Mouse (Mus musculus) limb, embryonic 14.5 days (tissue): ENCODE results near the gene Pno1. TPM values are rescaled to one million over a fixed set of nuclear protein-coding genes. Genes with fewer than 3 reads are reported as not detected.

Source experiments
- ATAC-seq: fragments of 200-750 bp; cut with Nextera tagmentation; 2 replicates; pipeline ENCODE4 v1.8.0; 2017; ENCODE audit warnings: low read depth, moderate number of reproducible peaks, moderate TSS enrichment; ENCODE audit not compliant: low FRiP score
- DNase-seq: peaks from one replicate; pipeline ENCODE4 v3.0.0-alpha.2; 2015; ENCODE audit warnings: low spot score
- H3K27ac ChIP-seq: fragments of 300-500 bp; sonication (generic); replicated peaks from 2 replicates; pipeline ENCODE4 v1.5.1; 2014; ENCODE audit warnings: low read depth, mild to moderate bottlenecking, low read length, moderate library complexity, mixed read lengths
- H3K27me3 ChIP-seq: fragments of 300-500 bp; sonication (generic); 2 replicates; pipeline ENCODE4 v1.6.1; 2014; ENCODE audit warnings: low read length, mixed read lengths; ENCODE audit not compliant: control insufficient read depth, insufficient read depth
- H3K36me3 ChIP-seq: fragments of 300-500 bp; sonication (generic); 2 replicates; pipeline ENCODE4 v1.6.1; 2014; ENCODE audit warnings: mild to moderate bottlenecking, low read length, moderate library complexity, mixed read lengths; ENCODE audit not compliant: control insufficient read depth, insufficient read depth
- H3K4me1 ChIP-seq: fragments of 300-500 bp; sonication (generic); 2 replicates; pipeline ENCODE4 v1.6.1; 2014; ENCODE audit warnings: antibody characterized with exemption, low read length, mixed read lengths; ENCODE audit not compliant: control insufficient read depth, insufficient read depth
- H3K4me2 ChIP-seq: fragments of 300-500 bp; sonication (generic); replicated peaks from 2 replicates; pipeline ENCODE4 v1.6.1; 2014; ENCODE audit warnings: low read depth, mild to moderate bottlenecking, low read length, moderate library complexity; ENCODE audit not compliant: severe bottlenecking
- H3K4me3 ChIP-seq: fragments of 300-500 bp; sonication (generic); replicated peaks from 2 replicates; pipeline ENCODE4 v1.5.1; 2014; ENCODE audit warnings: low read length
- H3K9ac ChIP-seq: fragments of 300-500 bp; sonication (generic); 2 replicates; pipeline ENCODE4 v1.6.1; 2014; ENCODE audit warnings: mild to moderate bottlenecking, low read depth, low read length, moderate library complexity; ENCODE audit not compliant: severe bottlenecking
- H3K9me3 ChIP-seq: fragments of 300-500 bp; sonication (generic); 2 replicates; pipeline ENCODE4 v1.6.1; 2016; ENCODE audit warnings: low read length; ENCODE audit not compliant: control insufficient read depth
- POLR2A ChIP-seq: fragments of 200-500 bp; IDR thresholded peaks from 2 replicates; pipeline ENCODE4 v1.8.0; 2012; ENCODE audit warnings: inconsistent platforms, mild to moderate bottlenecking, moderate library complexity, borderline replicate concordance; ENCODE audit not compliant: insufficient read depth, insufficient read length; ENCODE audit errors: extremely low read depth
- WGBS: fragments of 180-500 bp; shearing (Covaris S2); extraction: QIAGEN DNeasy Blood & Tissue Kit; methylation state at CpG from one replicate; pipeline ENCODE4 v1.1.7; 2014; 5-methylcytosine and 5-hydroxymethylcytosine counted together
- polyA plus RNA-seq, 2 experiments: library from polyadenylated mRNA; depleted of rRNA in 1 of 2; stranded (reverse) in 1 of 2; unstranded in 1 of 2; fragments of >200 nt; fragmentation: Nextera tagmentation in 1 of 2; extraction: Ambion mirVana in 1 of 2; gene quantifications; 2 replicates each; pipeline versions ENCODE4 v1.2.1 to v1.2.3; 2012 to 2014

Gene Pno1
- polyA plus RNA-seq, 2 experiments: 20.0 to 75.6 TPM

DNA sequence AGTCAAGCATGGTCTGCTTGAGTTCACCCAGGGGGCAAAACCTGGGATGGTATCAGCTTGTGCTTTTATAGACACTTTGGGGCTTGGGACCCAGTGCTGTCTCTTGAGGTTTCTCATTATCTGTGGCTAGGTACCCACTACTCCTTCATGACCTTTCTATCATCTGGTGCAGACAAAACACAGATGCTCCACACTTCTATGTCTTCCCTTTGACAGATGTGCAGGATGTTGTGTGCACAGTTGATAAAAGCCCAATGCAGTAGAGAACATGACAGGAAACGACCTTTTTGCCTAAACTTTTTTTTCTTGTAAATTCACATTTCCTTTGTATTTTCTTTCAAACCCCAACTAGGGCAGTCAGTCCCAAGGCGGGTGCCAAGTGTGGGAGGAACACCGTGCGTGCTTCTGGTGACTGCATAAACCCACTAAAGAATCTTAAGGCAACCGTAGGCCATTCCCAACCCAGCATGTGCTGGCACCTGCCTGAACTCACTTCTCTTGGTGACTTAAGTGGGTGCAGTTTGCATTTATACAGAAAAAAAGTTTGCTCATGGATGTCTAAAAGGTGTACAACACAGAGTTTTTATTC, 25.2 kb upstream of the Pno1 start:
- Histone ChIP-seq H3K9ac (no peak overlapping the region), H3K4me1 (no peaks in the 10 kb centered on the region), H3K36me3 (peaks cover 18% of the 10 kb centered on the region), H3K4me3 (no peak overlapping the region), H3K27me3 (no peaks in the 10 kb centered on the region), H3K27ac (no peak overlapping the region), H3K9me3 (no peaks in the 10 kb centered on the region), H3K4me2 (no peak overlapping the region)
- DNase-seq (no peak), ATAC-seq (no peak)
- WGBS: 86% methylated on average over 5 of the region's 5 CpGs
- no peak for TF ChIP-seq POLR2A

DNA sequence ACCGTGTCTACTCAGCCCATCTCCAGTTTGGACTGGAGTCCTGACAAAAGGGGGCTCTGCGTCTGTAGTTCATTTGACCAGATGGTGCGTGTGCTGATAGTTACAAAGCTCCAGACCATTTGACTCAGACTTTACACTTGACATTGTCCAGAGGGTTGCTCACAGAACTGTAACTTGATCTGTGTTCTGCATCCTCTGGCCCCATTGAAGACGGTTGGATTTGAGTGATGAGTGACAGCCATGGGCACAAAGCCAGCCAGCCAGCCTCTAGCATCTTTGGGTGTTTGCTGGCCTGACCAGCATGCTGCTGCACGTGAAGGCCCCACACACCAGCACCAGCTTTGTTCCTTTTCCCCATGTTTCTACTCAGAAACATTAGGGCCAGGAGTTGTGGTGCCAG, 21.4 kb upstream of the Pno1 start:
- DNase-seq (no peak), ATAC-seq (no peak)
- Histone ChIP-seq H3K4me2 (no peak overlapping the region), H3K36me3 (peaks cover 29% of the 10 kb centered on the region), H3K4me3 (no peak overlapping the region), H3K27ac (no peak overlapping the region), H3K9ac (no peak overlapping the region), H3K4me1 (no peaks in the 10 kb centered on the region), H3K27me3 (no peaks in the 10 kb centered on the region), H3K9me3 (no peaks in the 10 kb centered on the region)
- TF ChIP-seq POLR2A: no peak
- 67% methylated on average over 5 of the region's 5 CpGs for WGBS

DNA sequence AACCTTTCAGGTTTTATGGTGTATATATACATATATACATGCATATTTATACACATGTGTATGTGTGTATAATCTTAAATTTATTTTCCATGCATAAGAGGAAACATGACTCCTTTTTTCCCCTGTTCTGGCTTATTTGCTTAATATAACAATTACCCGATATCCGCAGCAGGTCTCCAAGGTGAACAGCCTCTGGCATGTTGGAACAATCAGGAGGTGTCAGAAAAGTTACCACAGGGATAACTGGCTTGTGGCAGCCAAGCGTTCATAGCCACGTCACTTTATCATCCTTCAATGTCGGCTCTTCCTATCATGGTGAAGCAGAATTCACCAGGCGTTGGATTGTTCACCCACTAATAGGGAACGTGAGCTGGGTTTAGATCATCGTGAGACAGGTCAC, 9.8 kb upstream of the Pno1 start:
- no peaks in the 10 kb centered on the region for H3K27me3 ChIP-seq
- ATAC-seq (no peak), DNase-seq (no peak)
- no peak overlapping the region for H3K9ac ChIP-seq
- H3K9me3 ChIP-seq: no peaks in the 10 kb centered on the region
- no peak for TF ChIP-seq POLR2A
- WGBS: 98% methylated on average over 8 of the region's 8 CpGs
- peaks cover 27% of the 10 kb centered on the region for H3K36me3 ChIP-seq
- H3K4me2 ChIP-seq: no peak overlapping the region
- no peaks in the 10 kb centered on the region for H3K4me1 ChIP-seq
- no peak overlapping the region for H3K27ac ChIP-seq
- no peak overlapping the region for H3K4me3 ChIP-seq

DNA sequence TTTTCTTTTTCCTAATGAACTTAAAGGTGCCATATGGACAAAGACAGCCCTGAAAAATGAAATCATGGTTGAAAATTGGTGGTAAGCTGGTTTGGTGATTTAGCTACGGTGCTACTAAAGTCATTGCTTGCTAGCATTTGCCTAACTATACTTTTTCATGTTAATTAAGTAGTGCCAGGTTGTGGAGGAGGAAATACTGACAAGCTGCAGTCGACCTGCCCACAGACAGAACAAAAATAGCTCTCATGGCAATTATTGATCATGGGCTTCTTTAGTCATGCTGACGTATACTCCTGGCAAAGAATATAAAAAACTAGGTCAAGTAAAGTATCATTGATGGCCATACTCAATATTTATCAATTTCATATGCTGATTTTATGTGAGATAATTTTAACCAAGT, 4.1 kb upstream of the Pno1 start:
- Histone ChIP-seq H3K4me2 (no peak overlapping the region), H3K36me3 (no peaks in the 10 kb centered on the region; the same call in 1 of the 2 replicates), H3K4me3 (no peak overlapping the region), H3K9me3 (no peaks in the 10 kb centered on the region), H3K27me3 (no peaks in the 10 kb centered on the region), H3K4me1 (peaks cover 10% of the 10 kb centered on the region), H3K27ac (no peak overlapping the region), H3K9ac (no peak overlapping the region)
- TF ChIP-seq POLR2A: no peak
- ATAC-seq: no peak
- WGBS: 87% methylated on average over 3 of the region's 3 CpGs
- DNase-seq: no peak

DNA sequence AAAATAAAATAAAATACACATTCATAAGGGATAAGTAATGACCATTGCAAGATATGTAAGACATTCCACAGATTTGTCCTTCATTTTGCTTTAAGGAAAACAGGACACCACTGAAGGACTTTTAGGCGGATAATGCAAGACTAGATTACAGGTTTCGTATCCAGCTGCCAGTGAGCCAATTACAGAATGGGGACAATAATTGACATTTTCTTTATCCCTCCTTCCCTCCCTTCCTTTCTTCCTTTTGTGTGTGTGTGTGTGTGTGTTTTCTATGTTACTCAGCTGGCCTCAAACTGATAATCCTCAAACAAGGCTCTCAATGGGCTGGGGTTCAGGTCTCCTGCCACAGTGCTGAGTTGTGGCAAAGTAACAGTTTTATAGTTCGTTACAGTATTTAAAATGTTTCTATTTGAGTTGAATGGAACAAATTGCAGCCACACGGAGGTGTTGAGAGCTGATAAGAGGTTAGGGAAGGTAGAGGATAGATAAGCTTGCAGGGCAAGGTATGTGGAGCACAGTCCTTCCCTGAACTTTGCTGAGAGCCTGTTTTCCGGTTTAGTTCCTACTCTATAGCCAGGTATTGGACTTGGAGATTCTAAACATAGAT, 1.6 kb upstream of the Pno1 start:
- H3K36me3 ChIP-seq: peaks cover 10% of the 10 kb centered on the region
- H3K9me3 ChIP-seq: no peaks in the 10 kb centered on the region
- H3K4me3 ChIP-seq: no peak overlapping the region
- ATAC-seq (no peak), DNase-seq (no peak)
- peak overlapping the region; percentile 59; the same call in 1 of the 2 replicates for H3K4me2 ChIP-seq
- no peak overlapping the region for H3K27ac ChIP-seq
- WGBS: 82% methylated on average over 5 of the region's 5 CpGs
- no peak for TF ChIP-seq POLR2A
- H3K9ac ChIP-seq: no peak overlapping the region
- peaks cover 10% of the 10 kb centered on the region for H3K4me1 ChIP-seq
- no peaks in the 10 kb centered on the region for H3K27me3 ChIP-seq
